Mouse (Mus musculus) heart, postnatal 0 days (tissue): ENCODE data around the gene Majin. TPM values are rescaled to one million over a fixed set of nuclear protein-coding genes. Genes with fewer than 3 reads are reported as not detected.

Source experiments
- ATAC-seq: fragments of 200-750 bp; cut with Nextera tagmentation; 2 replicates; pipeline ENCODE4 v1.8.0; 2017; ENCODE audit warnings: low read depth, moderate number of reproducible peaks, moderate library complexity; ENCODE audit not compliant: insufficient read depth
- DNase-seq: peaks from one replicate; pipeline ENCODE4 v3.0.0-alpha.2; 2016; ENCODE audit warnings: low spot score
- H3K27ac ChIP-seq: fragments of 300-500 bp; sonication (generic); 2 replicates; pipeline ENCODE4 v1.5.1; 2014; ENCODE audit warnings: low read depth, mild to moderate bottlenecking
- H3K27me3 ChIP-seq: fragments of 300-500 bp; sonication (generic); 2 replicates; pipeline ENCODE4 v1.6.1; 2014; ENCODE audit warnings: low read length, mixed read lengths; ENCODE audit not compliant: control insufficient read depth, insufficient read depth
- H3K36me3 ChIP-seq: fragments of 300-500 bp; sonication (generic); replicated peaks from 2 replicates; pipeline ENCODE4 v1.6.1; 2014; ENCODE audit warnings: low read length, mixed read lengths; ENCODE audit not compliant: control insufficient read depth, insufficient read depth
- H3K4me1 ChIP-seq: fragments of 300-500 bp; sonication (generic); 2 replicates; pipeline ENCODE4 v1.6.1; 2014; ENCODE audit warnings: antibody characterized with exemption; ENCODE audit not compliant: control insufficient read depth, insufficient read depth
- H3K4me2 ChIP-seq: fragments of 300-500 bp; sonication (generic); 2 replicates; pipeline ENCODE4 v1.6.1; 2014; ENCODE audit warnings: low read depth, mild to moderate bottlenecking, low read length, moderate library complexity
- H3K4me3 ChIP-seq: fragments of 300-500 bp; sonication (generic); 2 replicates; pipeline ENCODE4 v1.5.1; 2014; ENCODE audit warnings: low read depth, low read length
- H3K9ac ChIP-seq: fragments of 300-500 bp; sonication (generic); replicated peaks from 2 replicates; pipeline ENCODE4 v1.6.1; 2014; ENCODE audit warnings: low read depth, low read length, mixed read lengths
- H3K9me3 ChIP-seq: fragments of 300-500 bp; sonication (generic); replicated peaks from 2 replicates; pipeline ENCODE4 v1.6.1; 2016; ENCODE audit warnings: low read length; ENCODE audit not compliant: control insufficient read depth
- CTCF ChIP-seq: IDR thresholded peaks from 2 replicates; pipeline ENCODE4 v1.5.1; 2016; ENCODE audit warnings: antibody characterized with exemption, control low read depth, low read depth
- EP300 ChIP-seq: IDR thresholded peaks from 2 replicates; pipeline ENCODE4 v1.6.1; 2016; ENCODE audit warnings: antibody characterized with exemption, low read depth
- WGBS: fragments of 180-500 bp; shearing (Covaris S2); extraction: QIAGEN DNeasy Blood & Tissue Kit; methylation state at CpG from one replicate; pipeline ENCODE4 v1.1.7; 2014; 5-methylcytosine and 5-hydroxymethylcytosine counted together
- polyA plus RNA-seq: library from polyadenylated mRNA; unstranded; fragments of >200 nt; fragmentation: Nextera tagmentation; extraction: Ambion mirVana; gene quantifications from 2 replicates; pipeline ENCODE4 v1.2.1, GENCODE M21; 2015
- total RNA-seq: library from RNA; depleted of rRNA; stranded (reverse); fragments of >200 nt; gene quantifications from 2 replicates; pipeline ENCODE4 v1.2.3, GENCODE M21; 2014; ENCODE audit warnings: low replicate concordance

Majin gene
- total and polyA plus RNA-seq, 2 experiments from 2014 or later = not detected

GRCm38 (mm10) chr19:6268670-6269132, 84.5 kb downstream of the Majin start:
- DNase-seq (no peak), ATAC-seq (no peak)
- Histone ChIP-seq H3K36me3 (no peaks in the 10 kb centered on the region), H3K27ac (no peak overlapping the region), H3K4me3 (no peak overlapping the region), H3K9ac (no peak overlapping the region), H3K4me1 (peaks cover 7% of the 10 kb centered on the region; the same call in 1 of the 2 replicates), H3K4me2 (no peak overlapping the region), H3K27me3 (peaks cover 5% of the 10 kb centered on the region; the same call in 1 of the 2 replicates), H3K9me3 (no peaks in the 10 kb centered on the region)
- TF ChIP-seq EP300 (no peak), CTCF (no peak)
- WGBS = 81% methylated on average over 7 of the region's 7 CpGs

- Histone ChIP-seq H3K9ac (no peak overlapping the region), H3K27ac (no peak overlapping the region), H3K27me3 (peaks cover 5% of the 10 kb centered on the region; the same call in 1 of the 2 replicates), H3K4me2 (no peak overlapping the region), H3K4me3 (no peak overlapping the region), H3K9me3 (no peaks in the 10 kb centered on the region), H3K36me3 (no peaks in the 10 kb centered on the region), H3K4me1 (peaks cover 12% of the 10 kb centered on the region; the same call in 1 of the 2 replicates)
- 89% methylated on average over 8 of the region's 8 CpGs for WGBS
- TF ChIP-seq CTCF = no peak
- TF ChIP-seq EP300 = no peak
- no peak for DNase-seq
- no peak for ATAC-seq
Measured at GRCm38 (mm10) chr19:6269798-6270475, 85.7 kb downstream of the Majin start.

- TF ChIP-seq EP300 = no peak
- TF ChIP-seq CTCF = no peak
- Histone ChIP-seq H3K27me3 (peaks cover 5% of the 10 kb centered on the region; the same call in 1 of the 2 replicates), H3K4me3 (no peak overlapping the region), H3K36me3 (no peaks in the 10 kb centered on the region), H3K9me3 (no peaks in the 10 kb centered on the region), H3K4me2 (no peak overlapping the region), H3K4me1 (peaks cover 13% of the 10 kb centered on the region; the same call in 1 of the 2 replicates), H3K27ac (no peak overlapping the region), H3K9ac (no peak overlapping the region)
- no peak for ATAC-seq
- 61% methylated on average over 9 of the region's 9 CpGs for WGBS
- no peak for DNase-seq
Measured at GRCm38 (mm10) chr19:6270661-6271060, 86.5 kb downstream of the Majin start.

GRCm38 (mm10) chr19:6271206-6271605, 87.0 kb downstream of the Majin start:
- WGBS = 59% methylated on average over 8 of the region's 8 CpGs
- no peaks in the 10 kb centered on the region for H3K36me3 ChIP-seq
- no peak overlapping the region for H3K4me3 ChIP-seq
- H3K27ac ChIP-seq = no peak overlapping the region
- ATAC-seq = no peak
- peaks cover 5% of the 10 kb centered on the region; the same call in 1 of the 2 replicates for H3K27me3 ChIP-seq
- DNase-seq = no peak
- H3K9me3 ChIP-seq = no peaks in the 10 kb centered on the region
- no peak overlapping the region for H3K4me2 ChIP-seq
- H3K9ac ChIP-seq = no peak overlapping the region
- H3K4me1 ChIP-seq = peaks cover 19% of the 10 kb centered on the region; the same call in 1 of the 2 replicates
- no peak for TF ChIP-seq EP300
- no peak for TF ChIP-seq CTCF

- Histone ChIP-seq H3K9ac (no peak overlapping the region), H3K9me3 (no peaks in the 10 kb centered on the region), H3K4me1 (peaks cover 19% of the 10 kb centered on the region; the same call in 1 of the 2 replicates), H3K4me3 (no peak overlapping the region), H3K27ac (no peak overlapping the region), H3K4me2 (no peak overlapping the region), H3K36me3 (no peaks in the 10 kb centered on the region), H3K27me3 (peaks cover 5% of the 10 kb centered on the region; the same call in 1 of the 2 replicates)
- ATAC-seq (no peak), DNase-seq (no peak)
- TF ChIP-seq CTCF = no peak
- no peak for TF ChIP-seq EP300
- WGBS = 77% methylated on average over 7 of the region's 7 CpGs
Measured at GRCm38 (mm10) chr19:6272053-6272452, 87.9 kb downstream of the Majin start.
